Mouse (Mus musculus): ENCODE data around the gene Me1.

GRCm38 (mm10) chr9:86695199-86695817 is 445 bp downstream of the Me1 start:
- TF ChIP-seq MYOG (IDR thresholded peaks at IDR 0.05; ENCODE audit: control insufficient read depth in 1 of 3, insufficient read depth in 1 of 3, insufficient read length in 2 of 3, low read depth in 2 of 3) (no peak), POLR2A (IDR thresholded peaks at IDR 0.05; ENCODE audit: insufficient read length, low read depth) (no peak), TCF12 (IDR thresholded peaks at IDR 0.05; ENCODE audit: insufficient read depth, poor library complexity, severe bottlenecking) (no peak), MAX (IDR thresholded peaks at IDR 0.05; ENCODE audit: low read depth) (no peak)

All from myocyte (in vitro differentiated cells).